Mouse (Mus musculus): ENCODE results near the gene Pdgfb.

The Pdgfb gene

GRCm38 (mm10) chr15:80034366-80034765, 19.6 kb upstream of the Pdgfb start:
- no peak for DNase-seq

- no peak for DNase-seq
Measured at GRCm38 (mm10) chr15:80031133-80031532, 16.4 kb upstream of the Pdgfb start.

- peak; percentile 56 for DNase-seq
Measured at GRCm38 (mm10) chr15:80030399-80030798, 15.6 kb upstream of the Pdgfb start.

- DNase-seq = no peak
Measured at GRCm38 (mm10) chr15:80028862-80029261, 14.1 kb upstream of the Pdgfb start.

GRCm38 (mm10) chr15:80026689-80027353, 12.0 kb upstream of the Pdgfb start:
- no peak for DNase-seq

GRCm38 (mm10) chr15:80026061-80026460, 11.3 kb upstream of the Pdgfb start:
- no peak for DNase-seq

GRCm38 (mm10) chr15:80025615-80026014, 10.8 kb upstream of the Pdgfb start:
- peak; percentile 76 for DNase-seq

- DNase-seq = no peak
Measured at GRCm38 (mm10) chr15:80024331-80025313, 9.8 kb upstream of the Pdgfb start.

- no peak for DNase-seq
Measured at GRCm38 (mm10) chr15:80020516-80020915, 5.7 kb upstream of the Pdgfb start.

GRCm38 (mm10) chr15:80019625-80020024, 4.8 kb upstream of the Pdgfb start:
- DNase-seq = no peak

GRCm38 (mm10) chr15:80019220-80019619, 4.4 kb upstream of the Pdgfb start:
- DNase-seq = no peak

GRCm38 (mm10) chr15:80016563-80017301, 2.0 kb upstream of the Pdgfb start:
- no peak for DNase-seq

GRCm38 (mm10) chr15:80015211-80015952, 605 bp upstream of the Pdgfb start:
- DNase-seq = peak; percentile 70

GRCm38 (mm10) chr15:80014031-80014320, 801 bp downstream of the Pdgfb start:
- DNase-seq = no peak

GRCm38 (mm10) chr15:80013256-80014030, 1.3 kb downstream of the Pdgfb start:
- DNase-seq = no peak

- DNase-seq = peak; percentile 65
Measured at GRCm38 (mm10) chr15:80012527-80013201, 2.1 kb downstream of the Pdgfb start.

- peak; percentile 89 for DNase-seq
Measured at GRCm38 (mm10) chr15:80011778-80012526, 2.8 kb downstream of the Pdgfb start.

- DNase-seq = peak; percentile 63
Measured at GRCm38 (mm10) chr15:80011194-80011593, 3.6 kb downstream of the Pdgfb start.

- DNase-seq = peak; percentile 88
Measured at GRCm38 (mm10) chr15:80010182-80010558, 4.6 kb downstream of the Pdgfb start.

- DNase-seq = peak; percentile 54
Measured at GRCm38 (mm10) chr15:80009421-80010181, 5.2 kb downstream of the Pdgfb start.
